Mouse (Mus musculus) gastrocnemius, adult 18-20 months (tissue): ENCODE results near the gene Nr3c2. TPM values are rescaled to one million over a fixed set of nuclear protein-coding genes. Genes with fewer than 3 reads are reported as not detected.

Source experiments
- DNase-seq: peaks from one replicate; pipeline ENCODE4 v3.0.0; 2021; ENCODE audit warnings: low spot score
- total RNA-seq, 2 experiments: library from RNA; stranded (reverse); gene quantifications; 2 replicates each; pipeline ENCODE4 v1.2.3; 2021

The Nr3c2 gene
- total RNA-seq, 2 experiments from 2014 or later, result 16.4 to 19.3 TPM

DNA sequence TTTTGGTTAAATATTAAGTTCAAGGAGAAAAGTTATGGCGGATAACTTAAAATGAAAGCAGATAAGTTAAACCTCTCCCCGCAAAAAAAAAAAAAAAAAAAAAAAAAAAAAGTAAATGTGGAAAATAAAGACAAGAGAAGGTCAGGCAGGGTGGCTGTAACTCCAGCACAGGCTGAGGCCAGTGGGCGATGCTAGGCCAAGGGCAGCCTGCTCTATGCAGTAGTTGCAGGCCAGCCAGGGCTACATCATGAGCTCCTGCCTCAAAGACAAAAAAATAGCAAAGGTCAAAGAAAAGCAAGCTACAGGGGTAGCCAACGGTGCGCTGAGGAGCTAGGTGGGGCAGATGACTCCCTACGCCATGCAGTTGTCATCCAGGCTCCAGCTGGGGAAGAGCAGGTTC lies 270.1 kb downstream of the Nr3c2 start:
- DNase-seq, result no peak

- no peak for DNase-seq
Observed at GRCm38 (mm10) chr8:77169757-77170438, 270.7 kb downstream of the Nr3c2 start.

GRCm38 (mm10) chr8:77170439-77170759 lies 271.2 kb downstream of the Nr3c2 start:
- no peak for DNase-seq

DNA sequence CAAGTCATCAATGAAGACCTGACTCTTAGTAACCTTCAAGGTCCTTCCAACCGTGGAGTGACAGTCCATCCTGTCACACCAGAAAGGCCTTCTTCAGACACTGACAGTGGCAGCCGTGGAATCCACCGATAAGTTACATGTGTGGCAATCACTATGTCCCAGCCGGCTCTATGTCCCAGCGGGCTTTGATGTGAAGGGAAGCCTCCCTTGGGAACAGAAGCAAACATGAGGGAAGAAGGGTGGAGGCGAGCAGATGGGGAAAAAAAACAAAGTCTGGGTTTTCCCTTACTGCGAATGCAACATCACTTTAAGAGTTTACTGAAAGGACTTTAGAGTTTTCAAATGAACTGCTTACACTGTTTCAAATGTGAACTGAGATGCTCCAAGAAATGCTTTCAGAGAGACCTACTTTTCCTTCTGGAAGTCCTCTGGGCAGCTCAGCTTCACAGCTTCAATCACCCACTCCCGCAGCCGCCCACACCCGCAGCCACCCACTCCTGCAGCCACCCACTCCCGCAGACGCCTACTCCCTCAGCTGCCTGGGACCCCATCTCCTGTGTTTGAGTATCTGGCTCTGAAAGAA lies 273.9 kb downstream of the Nr3c2 start:
- peak; percentile 3 for DNase-seq

DNA sequence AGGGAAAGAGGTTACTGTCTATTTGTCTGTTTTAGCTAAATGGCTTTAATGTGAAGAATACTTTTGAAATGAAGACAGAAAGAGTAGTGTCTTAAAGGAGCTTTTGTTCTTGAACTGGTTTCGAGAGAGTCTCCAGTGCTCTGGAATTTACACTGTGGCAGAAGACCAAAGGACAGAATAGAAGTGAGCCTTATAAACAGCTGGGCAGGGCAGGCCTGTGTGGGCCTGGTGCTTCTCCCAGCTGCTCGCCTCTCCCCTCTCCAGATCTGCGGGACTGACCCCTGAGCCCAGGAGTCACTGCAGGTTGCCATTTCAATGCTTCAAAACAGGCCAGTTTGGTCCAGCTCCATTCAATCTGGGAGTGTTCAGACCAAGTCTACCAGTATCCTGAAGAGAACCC lies 274.5 kb downstream of the Nr3c2 start:
- DNase-seq, result peak; percentile 5

DNA sequence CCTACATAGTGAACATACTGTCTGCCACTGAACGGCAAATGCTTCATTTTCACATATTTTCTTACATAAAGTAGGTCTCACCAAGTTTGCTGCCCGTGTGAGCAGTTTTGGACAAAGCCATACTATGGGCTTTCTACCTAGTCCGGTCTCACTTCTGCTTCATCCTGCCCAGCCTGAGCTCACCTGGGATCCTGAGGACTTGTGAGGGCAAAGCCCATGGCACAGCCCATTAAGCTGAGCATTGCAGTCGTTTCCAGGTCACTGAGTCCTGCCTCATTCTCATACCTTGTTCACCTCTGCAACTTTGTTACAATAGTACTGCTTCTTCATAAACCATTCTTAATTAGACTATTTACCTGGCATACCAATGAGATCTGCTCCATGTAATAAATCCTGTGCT lies 276.2 kb downstream of the Nr3c2 start:
- no peak for DNase-seq

DNA sequence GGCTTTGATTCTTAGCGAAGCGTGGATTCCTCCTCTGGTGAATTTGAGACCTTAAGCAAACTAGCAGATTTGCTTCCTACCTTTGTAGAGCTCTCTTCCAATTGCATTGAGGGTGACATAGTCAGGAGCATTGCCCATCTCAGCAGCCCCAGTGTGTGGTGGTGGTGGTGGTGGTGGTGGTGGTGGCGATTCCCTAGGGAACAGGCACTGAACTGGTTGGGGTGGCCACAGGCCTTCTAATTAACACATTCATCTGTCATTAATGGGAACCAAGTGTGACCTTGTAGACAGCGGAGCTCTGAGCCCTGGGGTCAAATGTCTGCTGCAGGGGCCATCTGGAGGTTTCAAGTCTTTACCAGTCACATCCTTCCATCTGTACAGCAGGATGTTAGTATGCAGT lies 277.1 kb downstream of the Nr3c2 start:
- DNase-seq, result no peak

- no peak for DNase-seq
Observed at GRCm38 (mm10) chr8:77185816-77186215, 286.6 kb downstream of the Nr3c2 start.

- DNase-seq, result no peak
Observed at GRCm38 (mm10) chr8:77186914-77187536, 287.8 kb downstream of the Nr3c2 start.

DNA sequence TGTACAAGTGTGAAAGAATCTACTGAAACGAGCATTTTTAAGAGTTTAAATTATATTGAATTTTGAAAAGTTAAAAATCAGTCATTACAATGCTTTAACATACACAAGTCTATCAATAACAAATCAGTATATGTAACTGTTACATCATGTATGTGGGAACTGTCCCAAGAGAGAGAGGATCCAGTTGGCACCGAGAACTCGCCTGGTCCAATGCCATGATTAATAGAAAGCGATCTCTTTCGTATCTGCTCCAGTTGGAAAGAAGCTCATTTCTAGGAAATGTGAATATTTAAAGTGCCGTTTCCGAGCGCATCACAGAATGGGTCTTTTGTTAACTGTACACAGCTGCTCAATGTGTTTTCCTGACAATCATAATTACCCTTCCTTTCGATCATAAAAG lies 288.5 kb downstream of the Nr3c2 start:
- no peak for DNase-seq

DNA sequence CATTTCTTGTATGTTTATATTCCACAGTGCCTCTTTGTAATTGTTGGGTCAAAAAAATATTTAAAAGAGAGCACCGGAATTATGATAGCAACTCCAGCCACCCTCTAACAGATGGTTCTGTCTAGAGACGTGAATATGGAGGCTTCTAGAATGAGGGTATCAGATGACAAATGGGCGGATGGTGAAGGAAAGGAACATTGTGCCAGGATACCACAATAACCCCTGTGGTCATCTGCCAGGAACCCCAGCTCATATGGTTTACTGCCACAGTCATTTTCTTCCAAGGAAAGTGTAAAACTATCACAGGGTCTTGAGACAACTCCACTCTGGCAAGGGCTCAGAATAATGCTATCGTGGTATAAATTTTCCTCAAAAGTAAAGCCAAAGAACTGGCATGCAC lies 289.1 kb downstream of the Nr3c2 start:
- DNase-seq, result no peak

DNA sequence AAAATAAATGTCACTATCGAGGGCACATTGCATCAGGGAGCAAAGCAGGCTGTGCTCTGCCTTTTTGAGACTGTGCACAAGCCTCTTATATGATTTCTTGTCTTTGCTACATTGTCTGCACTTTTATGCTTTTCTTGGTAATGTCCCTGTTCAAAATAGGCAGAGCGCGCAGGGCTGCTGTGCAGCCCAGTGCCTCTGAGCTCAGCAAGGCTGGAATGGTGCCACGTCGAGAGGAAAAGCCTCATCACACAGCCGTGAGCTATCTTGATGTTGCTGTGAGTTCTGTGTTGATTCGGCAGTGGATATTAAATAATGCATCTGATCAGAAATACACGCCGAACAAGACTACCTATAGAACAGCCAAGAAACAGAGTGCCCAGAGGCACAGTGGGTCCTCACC lies 290.1 kb downstream of the Nr3c2 start:
- peak; percentile 23 for DNase-seq

GRCm38 (mm10) chr8:77190393-77190792 lies 291.2 kb downstream of the Nr3c2 start:
- DNase-seq, result no peak

- DNase-seq, result no peak
Observed at GRCm38 (mm10) chr8:77209297-77209696, 310.1 kb downstream of the Nr3c2 start.

DNA sequence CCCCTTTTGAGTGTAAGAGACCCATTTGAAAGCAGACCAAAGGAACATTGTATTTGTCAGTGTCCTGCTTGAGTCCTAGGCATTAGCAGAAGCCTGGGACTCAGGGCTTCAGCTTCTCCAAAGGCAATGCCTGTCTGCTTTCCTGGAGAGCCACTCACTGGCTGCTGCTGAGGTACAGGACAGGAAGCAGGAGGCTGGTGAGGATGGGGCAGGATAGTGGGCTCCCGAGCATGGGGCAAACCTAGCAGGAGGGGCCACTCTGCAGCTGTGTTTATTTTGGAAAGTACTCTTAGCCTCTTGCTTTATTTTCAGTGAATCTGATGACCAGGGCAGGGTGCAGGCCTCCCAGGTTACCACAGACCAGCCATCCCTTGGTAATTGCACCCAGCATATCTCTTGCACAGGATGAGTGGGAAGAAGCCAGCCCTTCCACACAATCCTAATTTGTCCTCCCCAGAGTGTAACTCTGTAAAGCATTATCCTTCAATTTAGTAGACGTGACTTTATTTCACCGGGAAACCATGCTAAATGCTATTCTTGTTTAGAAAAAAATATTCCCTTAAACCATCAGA lies 314.7 kb downstream of the Nr3c2 start:
- DNase-seq, result no peak

GRCm38 (mm10) chr8:77214665-77215064 lies 315.4 kb downstream of the Nr3c2 start:
- peak; percentile 17 for DNase-seq

DNA sequence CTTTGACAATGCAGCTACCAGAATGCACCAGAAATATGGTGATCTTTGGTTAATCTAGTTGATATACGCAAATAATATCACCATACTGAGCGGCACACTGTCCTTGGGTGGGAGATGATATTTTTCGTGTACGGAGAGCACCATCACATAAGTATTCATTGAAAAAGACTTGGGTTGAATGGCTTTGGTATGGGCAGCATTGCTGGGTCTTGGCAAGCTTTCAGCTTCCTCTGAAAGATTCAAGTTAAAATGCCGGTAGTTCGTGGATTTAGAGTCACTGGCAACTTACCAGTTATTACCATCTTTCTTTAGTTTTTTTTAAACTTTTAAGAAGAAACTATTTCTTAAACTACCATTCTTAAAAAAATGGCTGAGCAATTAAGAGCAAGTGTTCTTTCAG lies 315.9 kb downstream of the Nr3c2 start:
- DNase-seq, result no peak

DNA sequence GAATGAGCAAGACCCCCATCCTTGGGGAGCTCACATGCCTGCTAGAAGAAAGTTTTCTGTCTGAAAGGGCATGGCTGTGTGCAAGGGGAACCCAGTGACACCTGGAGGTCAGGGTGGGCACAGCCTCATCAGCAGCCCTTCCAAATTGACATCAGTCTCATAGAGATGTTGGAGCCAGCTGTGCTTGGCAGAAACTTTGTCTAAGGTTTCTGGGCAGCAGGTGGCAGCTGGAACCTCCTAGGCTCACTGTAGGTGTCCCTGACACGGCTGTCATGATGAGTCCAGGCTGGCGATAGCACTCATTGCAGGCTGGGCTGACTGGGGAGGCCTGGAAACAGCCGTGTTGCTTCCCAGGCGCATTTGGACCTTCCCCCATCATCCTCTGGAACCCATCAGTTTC lies 323.9 kb downstream of the Nr3c2 start:
- DNase-seq, result no peak

DNA sequence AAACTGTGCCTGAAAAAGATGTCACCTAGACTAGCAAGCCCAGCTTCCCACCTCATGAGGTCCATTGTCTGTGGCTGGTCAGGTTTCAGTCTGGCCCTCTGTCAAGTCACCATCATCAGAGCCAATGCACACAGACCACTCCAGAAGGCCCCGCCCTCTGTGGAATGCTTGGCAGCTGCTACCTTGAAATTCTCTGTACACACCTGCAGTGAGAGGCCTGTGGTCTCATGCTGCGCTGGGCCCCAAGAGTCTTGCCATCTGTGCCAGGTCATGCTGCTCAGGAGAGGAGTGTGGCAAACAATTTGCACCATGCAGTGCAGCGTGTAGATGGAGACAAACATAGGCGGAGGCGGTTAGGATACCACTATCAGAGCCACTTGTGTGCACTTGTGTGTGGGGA lies 328.5 kb downstream of the Nr3c2 start:
- DNase-seq, result no peak

GRCm38 (mm10) chr8:77228688-77229087 lies 329.4 kb downstream of the Nr3c2 start:
- DNase-seq, result no peak

DNA sequence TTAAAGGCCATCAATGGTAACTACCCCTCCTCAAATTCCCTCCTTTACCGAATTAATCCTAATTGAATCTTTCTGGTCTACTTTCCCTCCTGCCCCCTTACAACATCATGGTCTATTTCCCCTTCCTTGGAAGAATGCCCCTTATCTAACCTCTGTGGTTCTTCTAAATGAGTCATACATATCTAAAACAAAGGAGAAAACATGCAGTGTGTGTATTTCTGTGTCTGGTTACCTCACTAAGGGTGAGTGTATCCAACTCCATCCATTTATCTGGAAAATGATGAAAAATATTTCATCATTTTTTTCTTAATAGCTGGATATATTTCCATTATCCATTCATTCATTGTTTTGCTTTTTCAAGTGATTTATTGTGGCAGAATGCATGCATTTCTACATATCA lies 332.0 kb downstream of the Nr3c2 start:
- DNase-seq, result no peak

DNA sequence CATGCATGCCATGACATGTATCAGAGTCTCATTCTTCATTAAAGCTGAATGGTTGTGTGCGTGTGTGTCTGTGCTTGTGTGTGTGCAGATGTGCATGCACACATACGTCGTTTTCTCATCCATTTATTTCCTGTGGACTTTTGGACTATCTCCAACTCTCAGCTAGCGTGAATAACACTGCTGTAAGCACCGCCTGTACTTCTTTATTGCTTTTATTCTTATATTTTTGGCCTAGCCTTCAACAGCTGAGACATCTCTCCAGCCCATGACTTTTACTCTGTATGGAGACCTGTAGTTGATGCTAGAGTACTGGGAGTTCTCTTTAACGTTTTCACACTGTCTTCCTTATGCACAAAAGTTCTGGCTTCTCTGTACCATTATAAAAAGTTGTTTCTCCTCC lies 332.6 kb downstream of the Nr3c2 start:
- DNase-seq, result no peak

DNA sequence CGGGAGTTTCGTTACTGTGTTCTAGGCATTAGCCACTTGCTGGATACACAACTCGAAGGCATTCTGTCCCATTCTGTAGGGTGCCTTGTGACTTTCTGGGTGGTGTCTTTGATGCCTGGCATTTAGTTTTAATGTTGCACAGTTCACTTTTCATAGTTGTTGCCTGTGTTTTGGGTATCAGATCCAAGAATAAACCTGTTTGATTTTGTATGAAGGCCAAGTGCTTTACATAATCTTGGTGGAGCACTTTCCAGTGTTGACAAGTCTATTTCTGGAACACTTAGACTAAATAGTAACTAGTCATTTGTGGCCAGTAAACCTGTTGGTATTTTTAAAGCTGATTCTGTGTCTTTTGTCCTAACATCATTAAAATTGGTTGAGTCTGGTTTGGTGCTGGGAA lies 333.2 kb downstream of the Nr3c2 start:
- no peak for DNase-seq
